Mouse (Mus musculus) heart, postnatal 0 days (tissue): ENCODE results near the gene Syncrip. TPM values are rescaled to one million over a fixed set of nuclear protein-coding genes. Genes with fewer than 3 reads are reported as not detected.
"Not testable (repeated sequence)": the region's sequence is repeated elsewhere in the genome, so short reads cannot be mapped to it uniquely, and the experiment has no call there.

Source experiments
- ATAC-seq: fragments of 200-750 bp; cut with Nextera tagmentation; 2 replicates; pipeline ENCODE4 v1.8.0; 2017; ENCODE audit warnings: low read depth, moderate number of reproducible peaks, moderate library complexity; ENCODE audit not compliant: insufficient read depth
- DNase-seq: peaks from one replicate; pipeline ENCODE4 v3.0.0-alpha.2; 2016; ENCODE audit warnings: low spot score
- H3K27ac ChIP-seq: fragments of 300-500 bp; sonication (generic); 2 replicates; pipeline ENCODE4 v1.5.1; 2014; ENCODE audit warnings: low read depth, mild to moderate bottlenecking
- H3K27me3 ChIP-seq: fragments of 300-500 bp; sonication (generic); 2 replicates; pipeline ENCODE4 v1.6.1; 2014; ENCODE audit warnings: low read length, mixed read lengths; ENCODE audit not compliant: control insufficient read depth, insufficient read depth
- H3K36me3 ChIP-seq: fragments of 300-500 bp; sonication (generic); replicated peaks from 2 replicates; pipeline ENCODE4 v1.6.1; 2014; ENCODE audit warnings: low read length, mixed read lengths; ENCODE audit not compliant: control insufficient read depth, insufficient read depth
- H3K4me1 ChIP-seq: fragments of 300-500 bp; sonication (generic); 2 replicates; pipeline ENCODE4 v1.6.1; 2014; ENCODE audit warnings: antibody characterized with exemption; ENCODE audit not compliant: control insufficient read depth, insufficient read depth
- H3K4me2 ChIP-seq: fragments of 300-500 bp; sonication (generic); 2 replicates; pipeline ENCODE4 v1.6.1; 2014; ENCODE audit warnings: low read depth, mild to moderate bottlenecking, low read length, moderate library complexity
- H3K4me3 ChIP-seq: fragments of 300-500 bp; sonication (generic); 2 replicates; pipeline ENCODE4 v1.5.1; 2014; ENCODE audit warnings: low read depth, low read length
- H3K9ac ChIP-seq: fragments of 300-500 bp; sonication (generic); replicated peaks from 2 replicates; pipeline ENCODE4 v1.6.1; 2014; ENCODE audit warnings: low read depth, low read length, mixed read lengths
- H3K9me3 ChIP-seq: fragments of 300-500 bp; sonication (generic); replicated peaks from 2 replicates; pipeline ENCODE4 v1.6.1; 2016; ENCODE audit warnings: low read length; ENCODE audit not compliant: control insufficient read depth
- CTCF ChIP-seq: IDR thresholded peaks from 2 replicates; pipeline ENCODE4 v1.5.1; 2016; ENCODE audit warnings: antibody characterized with exemption, control low read depth, low read depth
- EP300 ChIP-seq: IDR thresholded peaks from 2 replicates; pipeline ENCODE4 v1.6.1; 2016; ENCODE audit warnings: antibody characterized with exemption, low read depth
- WGBS: fragments of 180-500 bp; shearing (Covaris S2); extraction: QIAGEN DNeasy Blood & Tissue Kit; methylation state at CpG from one replicate; pipeline ENCODE4 v1.1.7; 2014; 5-methylcytosine and 5-hydroxymethylcytosine counted together
- polyA plus RNA-seq: library from polyadenylated mRNA; unstranded; fragments of >200 nt; fragmentation: Nextera tagmentation; extraction: Ambion mirVana; gene quantifications from 2 replicates; pipeline ENCODE4 v1.2.1, GENCODE M21; 2015
- total RNA-seq: library from RNA; depleted of rRNA; stranded (reverse); fragments of >200 nt; gene quantifications from 2 replicates; pipeline ENCODE4 v1.2.3, GENCODE M21; 2014; ENCODE audit warnings: low replicate concordance; rRNA removed

Gene Syncrip
- total RNA-seq, result 21.6 and 32.1 TPM in 2 replicates
- polyA plus RNA-seq, result 34.2 and 41.4 TPM in 2 replicates

DNA sequence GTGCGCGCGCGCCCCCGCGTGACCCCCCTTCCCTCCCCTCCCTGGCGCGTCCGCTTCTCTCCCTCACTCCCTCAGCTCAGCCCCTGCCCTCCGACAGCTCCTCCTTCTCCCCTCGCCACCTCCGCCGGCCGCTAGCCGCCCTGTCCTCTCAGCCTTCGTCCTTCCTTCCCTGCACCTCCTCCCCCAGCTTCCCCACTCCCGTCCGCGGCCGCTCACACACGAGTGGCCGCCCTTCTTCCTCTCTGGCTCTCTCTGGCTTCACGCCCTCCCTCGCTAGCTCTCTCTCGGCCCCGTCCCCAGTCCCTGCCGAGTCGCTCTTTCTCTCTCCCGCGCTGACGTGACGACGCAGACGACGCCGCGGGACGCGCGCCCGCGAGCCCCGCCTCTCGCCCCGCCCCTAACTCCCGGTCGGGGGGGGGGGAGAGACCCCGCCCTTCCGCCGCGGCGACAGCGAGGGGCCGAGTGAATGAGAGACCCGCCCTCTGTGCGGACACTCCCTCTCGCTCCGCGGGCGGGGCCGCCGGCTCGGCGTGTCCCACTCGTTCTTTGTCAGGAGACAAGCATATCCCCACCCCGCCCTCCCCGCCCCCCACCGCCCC is at the start of gene Syncrip:
Gene Syncrip, minus strand, starts transcription at position 345 of the 599 bp plus-strand sequence.
- TF ChIP-seq EP300, result 0 out of 2 replicates have a peak, but pooled peaks have one; percentile 21
- Histone ChIP-seq H3K9ac (peak within 1 kb of the TSS; percentile 97), H3K27ac (peak within 1 kb of the TSS; percentile 100), H3K4me3 (peak within 1 kb of the TSS; percentile 99), H3K4me2 (peak within 1 kb of the TSS; percentile 91)
- DNase-seq (peak; percentile 95), ATAC-seq (peak; percentile 91)
- H3K36me3 ChIP-seq, H3K27me3 ChIP-seq, H3K9me3 ChIP-seq, H3K4me1 ChIP-seq: not testable (repeated sequence)
- WGBS, result under 1% methylated on average over 42 of the region's 68 CpGs

DNA sequence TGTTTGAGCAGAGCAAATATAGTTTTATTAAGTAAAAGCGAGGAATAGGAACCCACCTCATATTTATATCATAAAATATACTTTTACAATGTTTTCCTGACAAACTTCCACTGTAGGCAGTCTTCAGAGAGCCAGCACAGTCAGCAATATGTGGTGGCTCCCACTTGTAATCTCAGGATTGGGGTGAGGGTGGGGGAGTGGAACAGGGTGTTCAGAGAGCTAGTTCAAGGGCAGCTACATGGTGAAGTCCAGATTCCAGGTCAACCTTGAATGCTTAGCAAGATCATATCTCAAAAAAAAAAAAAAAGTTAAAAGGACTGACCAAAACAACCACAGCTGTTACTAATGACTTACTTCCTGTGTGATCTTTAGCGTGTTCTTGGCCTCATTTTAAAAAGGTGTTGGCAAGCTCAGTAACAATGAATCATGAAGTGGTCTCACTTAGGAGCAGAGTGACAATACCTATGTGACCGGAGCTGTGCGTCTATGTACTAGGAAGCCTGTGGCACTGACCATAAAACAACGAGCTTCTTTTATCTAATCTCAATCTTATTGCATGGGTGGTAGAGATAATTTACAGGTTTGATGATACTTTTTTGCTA is 47.7 kb upstream of the Syncrip start:
- no peak overlapping the region for H3K4me3 ChIP-seq
- H3K4me1 ChIP-seq, result no peaks in the 10 kb centered on the region
- no peaks in the 10 kb centered on the region for H3K36me3 ChIP-seq
- H3K27me3 ChIP-seq, result no peaks in the 10 kb centered on the region
- no peak overlapping the region for H3K4me2 ChIP-seq
- no peak overlapping the region for H3K27ac ChIP-seq
- no peaks in the 10 kb centered on the region for H3K9me3 ChIP-seq
- 61% methylated on average over 5 of the region's 5 CpGs for WGBS
- no peak for TF ChIP-seq EP300
- TF ChIP-seq CTCF, result no peak
- ATAC-seq (no peak), DNase-seq (no peak)
- H3K9ac ChIP-seq, result no peak overlapping the region

DNA sequence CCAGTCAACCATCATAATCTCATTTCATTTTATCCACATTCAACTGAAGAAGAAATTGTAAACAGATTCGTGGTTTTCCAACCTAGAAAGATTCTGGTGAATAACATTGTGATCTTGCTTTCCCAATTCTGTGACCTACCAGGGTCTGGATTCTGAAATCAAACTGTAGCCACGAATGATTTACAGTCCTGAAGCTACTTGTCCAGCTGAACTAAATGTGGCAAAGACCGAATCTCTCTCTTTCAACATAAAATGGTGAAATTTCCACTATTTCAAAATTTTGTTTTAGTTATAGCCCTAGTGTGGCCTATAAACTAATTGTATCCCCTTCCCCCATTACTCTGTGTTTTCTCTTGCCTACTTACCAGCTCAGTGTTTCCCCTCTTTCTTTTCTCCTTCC is 47.2 kb upstream of the Syncrip start:
- H3K4me1 ChIP-seq, result no peaks in the 10 kb centered on the region
- TF ChIP-seq CTCF (no peak), EP300 (no peak)
- no peaks in the 10 kb centered on the region for H3K9me3 ChIP-seq
- WGBS, result 88% methylated on average over 3 of the region's 3 CpGs
- ATAC-seq, result no peak
- no peak for DNase-seq
- H3K36me3 ChIP-seq, result no peaks in the 10 kb centered on the region
- H3K27ac ChIP-seq, result no peak overlapping the region
- no peak overlapping the region for H3K9ac ChIP-seq
- no peak overlapping the region for H3K4me2 ChIP-seq
- no peaks in the 10 kb centered on the region for H3K27me3 ChIP-seq
- no peak overlapping the region for H3K4me3 ChIP-seq

DNA sequence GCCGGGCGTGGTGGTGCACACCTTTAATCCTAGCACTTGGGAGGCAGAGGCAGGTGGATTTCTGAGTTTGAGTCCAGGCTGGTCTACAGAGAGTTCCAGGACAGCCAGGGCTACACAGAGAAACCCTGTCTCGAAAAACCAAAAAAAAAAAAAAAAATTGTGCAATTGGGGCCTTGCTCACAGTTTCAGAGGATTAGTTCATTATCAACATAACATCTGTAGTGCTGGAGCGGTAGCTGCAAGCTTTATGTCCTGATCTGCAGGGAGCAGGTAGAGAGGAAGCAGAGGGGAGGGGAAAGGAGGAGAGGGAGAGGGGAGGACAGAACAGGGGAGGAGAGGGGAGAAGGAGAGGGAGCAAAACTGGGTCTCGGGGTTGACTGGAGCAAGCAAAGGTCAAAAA is 46.4 kb upstream of the Syncrip start:
- H3K4me1 ChIP-seq, result no peaks in the 10 kb centered on the region
- WGBS, result 87% methylated on average over 5 of the region's 5 CpGs
- H3K36me3 ChIP-seq, result no peaks in the 10 kb centered on the region
- H3K4me2 ChIP-seq, result no peak overlapping the region
- H3K27ac ChIP-seq, result no peak overlapping the region
- no peaks in the 10 kb centered on the region for H3K9me3 ChIP-seq
- DNase-seq (no peak), ATAC-seq (no peak)
- no peak overlapping the region for H3K9ac ChIP-seq
- no peak overlapping the region for H3K4me3 ChIP-seq
- TF ChIP-seq EP300 (no peak), CTCF (no peak)
- no peaks in the 10 kb centered on the region for H3K27me3 ChIP-seq

DNA sequence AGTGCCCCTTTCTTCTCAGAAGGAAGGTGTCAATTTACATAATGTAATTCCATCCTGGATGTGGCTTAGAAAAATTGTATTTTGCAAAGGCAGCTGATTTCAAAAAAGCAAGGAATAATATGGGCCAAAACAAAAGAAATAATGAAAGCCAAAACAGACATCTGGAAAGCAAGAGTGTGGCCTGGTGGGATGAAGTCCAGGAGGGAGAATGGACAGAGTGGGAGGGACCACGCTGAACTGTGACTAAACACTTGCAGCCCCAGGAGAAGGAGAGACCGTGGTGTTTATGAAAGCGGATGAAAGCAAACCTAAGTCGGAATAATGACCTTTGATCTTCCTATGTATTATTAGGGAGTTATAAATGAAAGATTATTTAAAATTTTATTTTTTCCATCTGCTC is 45.6 kb upstream of the Syncrip start:
- DNase-seq (no peak), ATAC-seq (no peak)
- TF ChIP-seq EP300 (no peak), CTCF (no peak)
- Histone ChIP-seq H3K4me2 (no peak overlapping the region), H3K27ac (no peak overlapping the region), H3K9ac (no peak overlapping the region), H3K27me3 (no peaks in the 10 kb centered on the region), H3K9me3 (no peaks in the 10 kb centered on the region), H3K36me3 (no peaks in the 10 kb centered on the region), H3K4me1 (peaks cover 4% of the 10 kb centered on the region; the same call in 1 of the 2 replicates), H3K4me3 (no peak overlapping the region)
- 64% methylated on average over 4 of the region's 4 CpGs for WGBS
